Mouse (Mus musculus) brown adipose tissue, adult 24 weeks (tissue): ENCODE measurements around the gene Rassf5. TPM values are rescaled to one million over a fixed set of nuclear protein-coding genes. Genes with fewer than 3 reads are reported as not detected.
A peak's percentile ranks its signal among the peaks of the same experiment; 100 is the strongest.
"Not testable (repeated sequence)": the region's sequence is repeated elsewhere in the genome, so short reads cannot be mapped to it uniquely, and the experiment has no call there.

Source experiments
- H3K27ac ChIP-seq: fragments of 200-500 bp; replicated peaks from 2 replicates; pipeline ENCODE4 v1.5.1; 2012; ENCODE audit warnings: low read depth, mild to moderate bottlenecking, low read length
- H3K4me1 ChIP-seq: fragments of 200-500 bp; 2 replicates; pipeline ENCODE4 v1.6.1; 2012; ENCODE audit warnings: low read length, mixed read lengths; ENCODE audit not compliant: control insufficient read depth, insufficient read depth, insufficient read length
- H3K4me3 ChIP-seq: fragments of 200-500 bp; 2 replicates; pipeline ENCODE4 v1.5.1; 2012; ENCODE audit warnings: low read depth, mild to moderate bottlenecking, low read length, moderate library complexity; ENCODE audit not compliant: insufficient read depth
- polyA plus RNA-seq: library from polyadenylated mRNA; stranded (reverse); fragments of >200 nt; gene quantifications from 2 replicates; pipeline ENCODE4 v1.2.4, GENCODE M21; 2012; ENCODE audit not compliant: missing spikeins, insufficient read depth, insufficient read length

Gene Rassf5
- polyA plus RNA-seq, 1 experiment = 0.99 TPM

DNA sequence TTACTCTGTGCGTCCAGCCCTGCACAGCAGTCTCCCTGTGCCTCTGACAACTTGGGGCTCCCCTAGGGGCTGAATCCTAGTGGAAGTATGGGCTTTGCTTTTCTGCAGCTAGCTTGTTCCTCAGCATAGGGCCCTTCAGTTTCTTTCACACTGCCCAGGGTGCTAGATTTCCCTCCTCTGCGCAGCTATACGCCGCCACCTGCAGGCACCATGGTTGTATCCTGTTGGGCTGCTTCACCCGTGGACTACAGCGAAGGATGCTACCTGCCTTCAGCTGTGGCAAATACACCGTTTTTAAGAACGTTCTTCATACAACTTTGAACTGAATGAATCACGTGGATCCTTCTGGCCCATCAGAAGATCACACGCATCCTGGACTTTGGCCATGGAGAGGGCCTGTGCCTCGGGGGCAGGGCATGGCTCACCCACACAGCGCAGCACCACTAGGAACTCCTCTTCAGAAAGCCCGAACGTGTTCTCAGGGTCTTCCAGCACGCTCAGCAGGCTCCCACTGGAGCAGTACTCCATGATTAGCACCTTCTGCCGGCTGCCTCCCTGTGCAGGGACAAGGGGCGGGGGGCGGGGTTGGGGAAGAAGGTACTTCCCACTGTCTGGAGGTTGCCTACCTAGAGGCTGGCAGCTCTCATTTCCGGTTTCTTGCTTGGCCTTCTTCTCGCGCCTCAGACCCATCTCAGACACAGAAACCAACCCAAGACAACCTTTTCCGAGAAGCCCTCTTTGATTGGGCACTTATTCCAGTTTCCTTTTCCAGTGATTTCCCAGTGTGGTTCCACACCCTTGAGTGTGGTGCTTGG is 29.9 kb upstream of the Rassf5 start:
- H3K4me1 ChIP-seq = 0 out of 2 replicates have a peak, but pooled peaks cover 4% of the 10 kb centered on the region
- H3K27ac ChIP-seq = no peak overlapping the region
- H3K4me3 ChIP-seq = no peak overlapping the region

DNA sequence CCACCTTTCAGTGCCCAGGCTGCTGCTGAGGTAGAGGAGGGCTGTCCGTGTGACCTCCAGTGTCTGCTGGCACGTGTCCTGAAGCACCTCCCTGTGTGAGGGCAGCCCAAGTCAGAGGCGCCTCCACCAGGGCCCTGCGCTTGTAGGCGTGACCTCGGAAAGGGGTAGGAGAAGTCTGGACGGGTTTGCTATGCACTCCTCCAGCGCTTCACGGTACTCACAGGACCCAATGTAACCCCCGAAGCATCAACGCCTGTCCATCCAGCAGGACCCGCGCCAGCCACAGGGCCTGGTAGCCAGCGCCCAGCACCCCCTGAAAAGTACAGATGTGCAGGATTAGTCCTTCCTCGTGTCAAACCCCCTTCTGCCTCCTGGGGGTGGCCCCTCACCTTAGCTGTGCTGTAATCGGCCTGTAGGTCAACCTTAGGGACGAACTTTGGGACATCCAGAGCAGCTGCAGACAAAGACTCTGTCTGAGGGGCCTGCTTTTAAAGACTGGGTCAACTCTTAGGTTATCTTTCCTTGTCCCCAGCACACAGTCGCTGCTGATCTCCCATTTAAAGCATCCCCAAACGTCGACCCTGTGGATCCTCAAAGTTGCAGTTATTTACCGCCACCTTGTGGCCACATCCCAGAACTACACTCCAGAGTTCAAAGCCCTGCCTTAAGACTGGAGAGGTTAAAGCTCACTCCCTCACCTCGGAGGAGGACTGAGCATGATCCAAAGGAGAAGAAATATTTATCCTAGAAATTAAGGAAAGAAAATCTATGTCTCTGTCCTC is 24.9 kb upstream of the Rassf5 start:
- Histone ChIP-seq H3K4me1 (no peaks in the 10 kb centered on the region), H3K4me3 (no peak overlapping the region), H3K27ac (no peak overlapping the region)

DNA sequence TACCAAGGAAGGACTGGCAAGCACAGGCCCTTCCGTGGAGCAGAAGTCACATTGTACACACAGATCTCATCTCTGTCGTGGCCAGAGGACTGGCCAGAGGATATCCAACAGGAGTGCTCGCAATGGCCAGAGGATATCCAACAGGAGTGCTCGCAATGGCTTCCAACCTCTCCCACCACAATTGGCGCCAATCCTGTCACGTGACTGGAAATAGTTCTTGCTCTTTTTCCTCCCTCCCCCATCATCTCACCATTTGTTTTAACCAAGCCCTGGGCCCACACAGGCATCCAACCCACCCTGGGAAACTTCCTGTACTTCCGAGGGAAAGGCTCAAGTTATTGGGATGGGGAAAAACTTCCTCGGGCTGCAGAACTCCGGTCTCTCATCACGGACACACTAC is 23.7 kb upstream of the Rassf5 start:
- Histone ChIP-seq H3K4me3 (no peak overlapping the region), H3K27ac (no peak overlapping the region)

DNA sequence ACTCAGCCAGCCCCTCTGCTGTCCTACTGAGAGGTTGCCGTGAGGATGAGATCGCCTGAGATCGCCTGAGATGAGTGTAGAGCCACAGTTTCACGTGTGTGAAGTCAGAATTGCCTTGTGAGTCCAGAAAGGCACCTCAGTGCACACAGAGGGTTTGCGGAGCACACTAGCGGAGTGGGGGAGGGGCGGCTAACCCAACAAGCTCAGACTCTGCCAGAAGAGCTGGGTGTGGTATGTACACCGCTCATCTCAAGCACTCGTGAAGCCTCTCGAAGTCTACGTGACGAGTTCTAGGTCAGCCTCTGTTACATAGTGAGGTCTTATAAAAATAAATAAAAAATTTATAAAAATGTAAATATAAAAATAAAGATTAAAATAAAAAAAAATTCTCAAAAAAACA is 18.8 kb upstream of the Rassf5 start:
- Histone ChIP-seq H3K4me3 (no peak overlapping the region), H3K27ac (no peak overlapping the region), H3K4me1 (no peaks in the 10 kb centered on the region)

More for the DNA sequence above, 23.7 kb upstream of the Rassf5 start:
- H3K4me1 ChIP-seq = no peaks in the 10 kb centered on the region

DNA sequence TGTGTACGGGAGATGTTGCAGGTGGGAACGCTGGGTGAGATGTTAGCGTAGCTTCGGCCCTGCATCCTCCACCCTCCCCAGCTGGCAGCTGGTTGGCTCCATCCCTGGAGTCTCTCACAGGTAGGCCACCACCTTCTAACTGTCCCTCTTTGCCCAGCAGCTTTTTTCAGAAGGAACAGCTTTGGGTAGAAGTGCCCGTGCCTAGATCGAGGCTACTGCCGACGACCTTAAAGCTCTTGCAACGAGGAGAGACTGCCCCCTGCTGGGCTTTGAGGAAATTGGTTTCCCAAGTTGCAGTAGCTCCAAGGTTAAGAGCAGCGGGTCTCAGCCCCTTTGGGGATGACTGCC is 15.2 kb upstream of the Rassf5 start:
- Histone ChIP-seq H3K27ac (no peak overlapping the region), H3K4me3 (no peak overlapping the region), H3K4me1 (no peaks in the 10 kb centered on the region)

GRCm38 (mm10) chr1:131259632-131260308 is 14.7 kb upstream of the Rassf5 start:
- no peaks in the 10 kb centered on the region for H3K4me1 ChIP-seq
- no peak overlapping the region for H3K27ac ChIP-seq
- H3K4me3 ChIP-seq = no peak overlapping the region

GRCm38 (mm10) chr1:131257288-131257687 is 12.2 kb upstream of the Rassf5 start:
- H3K27ac ChIP-seq = no peak overlapping the region
- no peak overlapping the region for H3K4me3 ChIP-seq
- no peaks in the 10 kb centered on the region for H3K4me1 ChIP-seq

DNA sequence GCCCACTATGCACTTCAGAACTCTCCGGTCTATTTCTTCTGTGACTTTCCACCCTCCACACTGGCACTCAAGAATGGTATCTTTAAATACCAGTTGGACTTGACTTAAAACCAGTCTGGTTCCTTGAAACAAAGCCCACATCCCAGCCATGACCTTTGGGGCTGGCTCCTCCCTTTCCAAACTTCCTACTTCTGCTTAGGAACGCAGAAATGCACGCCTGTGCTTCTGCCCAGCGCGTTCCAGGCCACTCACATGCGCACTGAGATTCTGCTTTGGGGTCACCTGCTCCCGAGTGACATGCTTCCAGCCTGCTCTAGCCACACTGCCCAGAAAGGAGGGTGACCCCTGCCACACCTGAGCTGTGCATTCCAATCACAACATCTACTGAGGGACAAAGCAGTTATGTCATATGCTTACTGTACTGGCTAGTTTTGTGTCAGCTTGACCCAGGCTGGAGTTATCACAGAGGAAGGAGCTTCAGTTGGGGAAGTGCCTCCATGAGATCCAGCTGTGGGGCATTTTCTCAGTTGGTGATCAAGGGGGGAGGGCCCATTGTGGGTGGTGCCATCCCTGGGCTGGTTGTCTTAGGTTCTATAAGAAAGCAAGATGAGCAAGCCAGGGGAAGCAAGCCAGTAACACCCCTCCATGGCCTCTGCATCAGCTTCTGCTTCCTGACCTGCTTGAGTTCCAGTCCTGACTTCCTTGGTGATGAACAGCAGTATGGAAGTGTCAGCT is 7.6 kb upstream of the Rassf5 start:
- H3K27ac ChIP-seq, H3K4me3 ChIP-seq, H3K4me1 ChIP-seq: not testable (repeated sequence)

GRCm38 (mm10) chr1:131246433-131247395 is 1.7 kb upstream of the Rassf5 start:
- 0 out of 2 replicates have a peak, but pooled peaks cover 2% of the 10 kb centered on the region for H3K4me1 ChIP-seq
- H3K4me3 ChIP-seq = no peak overlapping the region
- H3K27ac ChIP-seq = no peak overlapping the region

- no peak overlapping the region for H3K27ac ChIP-seq
- H3K4me3 ChIP-seq = peak overlapping the region; percentile 69
- 0 out of 2 replicates have a peak, but pooled peaks cover 2% of the 10 kb centered on the region for H3K4me1 ChIP-seq
Measured at GRCm38 (mm10) chr1:131245926-131246325, 868 bp upstream of the Rassf5 start.

- no peak overlapping the region for H3K27ac ChIP-seq
- peak overlapping the region; percentile 69 for H3K4me3 ChIP-seq
- 0 out of 2 replicates have a peak, but pooled peaks cover 2% of the 10 kb centered on the region for H3K4me1 ChIP-seq
Measured at GRCm38 (mm10) chr1:131244536-131245088, 446 bp downstream of the Rassf5 start.

- Histone ChIP-seq H3K27ac (no peak overlapping the region), H3K4me1 (0 out of 2 replicates have a peak, but pooled peaks cover 2% of the 10 kb centered on the region), H3K4me3 (no peak overlapping the region)
Measured at GRCm38 (mm10) chr1:131242956-131243355, 2.1 kb downstream of the Rassf5 start.

- H3K4me1 ChIP-seq = no peaks in the 10 kb centered on the region
- H3K4me3 ChIP-seq = no peak overlapping the region
- H3K27ac ChIP-seq = no peak overlapping the region
Measured at GRCm38 (mm10) chr1:131239576-131240193, 5.4 kb downstream of the Rassf5 start.
